Mouse (Mus musculus) testis, adult 2 months (tissue): ENCODE results near the gene Mrps12.
A peak's percentile ranks its signal among the peaks of the same experiment; 100 is the strongest.

Experiments
- CTCF ChIP-seq: fragments of 200-500 bp; IDR thresholded peaks from 2 replicates; pipeline ENCODE4 v1.5.1; 2012; ENCODE audit warnings: low read depth, mild to moderate bottlenecking, inconsistent platforms, low read length, moderate library complexity; ENCODE audit not compliant: control insufficient read depth, insufficient read depth, insufficient replicate concordance
- POLR2A ChIP-seq: fragments of 200-500 bp; IDR thresholded peaks from 2 replicates; pipeline ENCODE4 v1.6.1; 2012; ENCODE audit warnings: low read depth, mild to moderate bottlenecking, inconsistent platforms, low read length, moderate library complexity; ENCODE audit not compliant: control insufficient read depth

DNA sequence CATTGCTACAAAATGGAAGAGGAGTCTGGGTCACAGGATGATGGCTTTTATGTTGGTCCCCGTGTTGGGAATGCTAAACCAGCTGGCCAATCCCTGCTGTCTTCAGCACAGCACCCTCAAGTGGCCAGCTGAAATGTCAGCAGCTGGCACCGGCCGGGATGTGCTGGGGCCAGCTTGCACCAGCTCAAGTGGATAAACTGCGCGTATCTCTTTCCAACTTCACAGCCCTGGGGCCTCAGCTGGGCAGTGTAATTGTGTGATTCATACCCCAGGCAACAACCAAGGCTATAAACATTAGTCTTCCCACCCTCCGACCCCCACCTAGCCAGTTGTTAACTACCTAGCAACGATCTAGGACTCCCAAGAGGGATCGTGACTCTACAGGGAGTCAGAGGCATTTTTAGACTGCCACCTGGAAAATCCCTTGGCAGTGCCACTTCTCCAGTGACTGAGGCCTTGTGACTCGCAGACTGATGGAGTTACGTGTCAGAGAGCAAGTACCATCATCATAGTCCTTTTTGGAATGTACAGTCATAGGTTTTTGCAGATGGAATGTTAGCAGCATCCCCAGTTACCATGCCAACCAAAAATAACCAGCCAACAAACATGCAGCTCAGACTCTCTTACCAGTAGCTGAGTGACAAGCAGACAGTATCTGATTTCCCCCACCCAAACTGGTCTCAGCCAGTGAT is 13.8 kb downstream of the Mrps12 start:
- TF ChIP-seq POLR2A (no peak), CTCF (peak; percentile 31; the same call in 1 of the 2 replicates)
